Mouse (Mus musculus) stomach, postnatal 0 days (tissue): ENCODE data around the gene Cdca7. TPM values are rescaled to one million over a fixed set of nuclear protein-coding genes. Genes with fewer than 3 reads are reported as not detected.

ENCODE experiments used
- ATAC-seq: fragments of 200-750 bp; cut with Nextera tagmentation; 2 replicates; pipeline ENCODE4 v1.8.0; 2017; ENCODE audit not compliant: low FRiP score, low TSS enrichment
- DNase-seq: peaks from one replicate; pipeline ENCODE4 v3.0.0-alpha.2; 2016; ENCODE audit warnings: low spot score
- H3K27ac ChIP-seq: fragments of 300-500 bp; sonication (generic); replicated peaks from 2 replicates; pipeline ENCODE4 v1.5.1; 2014; ENCODE audit warnings: mild to moderate bottlenecking, control low read depth
- H3K27me3 ChIP-seq: fragments of 300-500 bp; sonication (generic); 2 replicates; pipeline ENCODE4 v1.6.1; 2014; ENCODE audit warnings: low read length; ENCODE audit not compliant: control insufficient read depth, insufficient read depth
- H3K36me3 ChIP-seq: fragments of 300-500 bp; sonication (generic); 2 replicates; pipeline ENCODE4 v1.6.1; 2014; ENCODE audit warnings: low read length, mixed read lengths; ENCODE audit not compliant: control insufficient read depth, insufficient read depth
- H3K4me1 ChIP-seq: fragments of 300-500 bp; sonication (generic); replicated peaks from 2 replicates; pipeline ENCODE4 v1.6.1; 2014; ENCODE audit warnings: antibody characterized with exemption; ENCODE audit not compliant: control insufficient read depth, insufficient read depth
- H3K4me2 ChIP-seq: fragments of 300-500 bp; sonication (generic); replicated peaks from 2 replicates; pipeline ENCODE4 v1.6.1; 2014; ENCODE audit warnings: low read depth, mild to moderate bottlenecking, control low read depth, moderate library complexity
- H3K4me3 ChIP-seq: fragments of 300-500 bp; sonication (generic); 2 replicates; pipeline ENCODE4 v1.5.1; 2014; ENCODE audit warnings: low read depth, low read length, control low read depth
- H3K9ac ChIP-seq: fragments of 300-500 bp; sonication (generic); 2 replicates; pipeline ENCODE4 v1.6.1; 2014; ENCODE audit warnings: mild to moderate bottlenecking, low read length, control low read depth, mixed read lengths
- H3K9me3 ChIP-seq: fragments of 300-500 bp; sonication (generic); 2 replicates; pipeline ENCODE4 v1.6.1; 2016; ENCODE audit warnings: low read length; ENCODE audit not compliant: control insufficient read depth
- CTCF ChIP-seq: IDR thresholded peaks from 2 replicates; pipeline ENCODE4 v1.5.1; 2016; ENCODE audit warnings: antibody characterized with exemption, low read depth, mild to moderate bottlenecking, moderate library complexity
- EP300 ChIP-seq: optimal IDR thresholded peaks from 2 replicates; pipeline ENCODE3; 2016; ENCODE audit warnings: antibody characterized with exemption
- WGBS: fragments of 180-500 bp; shearing (Covaris S2); extraction: QIAGEN DNeasy Blood & Tissue Kit; methylation state at CpG from one replicate; pipeline ENCODE4 v1.1.7; 2014; 5-methylcytosine and 5-hydroxymethylcytosine counted together
- polyA plus RNA-seq: library from polyadenylated mRNA; unstranded; fragments of >200 nt; fragmentation: Nextera tagmentation; extraction: Ambion mirVana; gene quantifications from 2 replicates; pipeline ENCODE4 v1.2.1, GENCODE M21; 2015

The Cdca7 gene
- polyA plus RNA-seq, 1 experiment from 2014 or later = 42.7 TPM

GRCm38 (mm10) chr2:72477221-72477620, 1.3 kb downstream of the Cdca7 start:
- peak overlapping the region; percentile 90; the same call in 1 of the 2 replicates for H3K27ac ChIP-seq
- H3K4me1 ChIP-seq = no peaks in the 10 kb centered on the region; the same call in 1 of the 2 replicates
- peak overlapping the region; percentile 76 for H3K4me3 ChIP-seq
- H3K27me3 ChIP-seq = no peaks in the 10 kb centered on the region
- ATAC-seq = no peak
- DNase-seq = no peak
- peak overlapping the region; percentile 80 for H3K9ac ChIP-seq
- H3K9me3 ChIP-seq = no peaks in the 10 kb centered on the region
- TF ChIP-seq EP300 (no peak), CTCF (no peak)
- H3K4me2 ChIP-seq = peak overlapping the region; percentile 80
- H3K36me3 ChIP-seq = peaks cover 6% of the 10 kb centered on the region; the same call in 1 of the 2 replicates
- 2% methylated on average over 11 of the region's 11 CpGs for WGBS

DNA sequence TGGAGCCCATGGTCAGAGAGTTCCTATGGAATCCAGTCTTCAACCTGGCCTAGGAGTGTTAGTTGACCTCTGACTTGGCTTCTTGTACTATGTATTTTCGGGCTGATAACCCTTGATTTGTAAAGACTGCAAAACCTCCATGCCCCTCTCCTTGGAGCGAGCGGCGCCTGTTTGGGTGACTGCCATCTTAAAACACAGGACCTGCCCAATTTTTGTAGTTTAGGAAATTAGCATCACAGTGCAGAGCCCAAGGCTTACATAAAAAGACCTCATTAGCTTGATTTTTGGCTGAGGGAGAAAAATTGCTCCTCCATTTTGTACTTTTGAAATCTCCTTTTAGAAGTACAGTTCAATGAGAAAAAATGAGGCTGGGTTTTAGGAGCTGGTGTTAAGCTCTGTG, 2.2 kb downstream of the Cdca7 start:
- no peaks in the 10 kb centered on the region; the same call in 1 of the 2 replicates for H3K4me1 ChIP-seq
- ATAC-seq (no peak), DNase-seq (no peak)
- TF ChIP-seq CTCF (no peak), EP300 (no peak)
- 73% methylated on average over 4 of the region's 4 CpGs for WGBS
- no peaks in the 10 kb centered on the region for H3K9me3 ChIP-seq
- peak overlapping the region; percentile 80; the same call in 1 of the 2 replicates for H3K4me2 ChIP-seq
- peak overlapping the region; percentile 76; the same call in 1 of the 2 replicates for H3K4me3 ChIP-seq
- peaks cover 7% of the 10 kb centered on the region; the same call in 1 of the 2 replicates for H3K36me3 ChIP-seq
- peak overlapping the region; percentile 43; the same call in 1 of the 2 replicates for H3K9ac ChIP-seq
- no peaks in the 10 kb centered on the region for H3K27me3 ChIP-seq
- H3K27ac ChIP-seq = no peak overlapping the region

GRCm38 (mm10) chr2:72478921-72479320, 3.0 kb downstream of the Cdca7 start:
- Histone ChIP-seq H3K27me3 (no peaks in the 10 kb centered on the region), H3K4me1 (no peaks in the 10 kb centered on the region; the same call in 1 of the 2 replicates), H3K36me3 (peaks cover 13% of the 10 kb centered on the region), H3K4me2 (no peak overlapping the region), H3K27ac (no peak overlapping the region), H3K9me3 (no peaks in the 10 kb centered on the region), H3K9ac (no peak overlapping the region), H3K4me3 (no peak overlapping the region)
- ATAC-seq (no peak), DNase-seq (no peak)
- TF ChIP-seq CTCF (no peak), EP300 (no peak)
- WGBS = 63% methylated on average over 13 of the region's 13 CpGs

- no peak for ATAC-seq
- Histone ChIP-seq H3K4me2 (no peak overlapping the region), H3K27ac (no peak overlapping the region), H3K27me3 (no peaks in the 10 kb centered on the region), H3K9me3 (no peaks in the 10 kb centered on the region), H3K36me3 (peaks cover 18% of the 10 kb centered on the region), H3K9ac (no peak overlapping the region), H3K4me1 (no peaks in the 10 kb centered on the region; the same call in 1 of the 2 replicates), H3K4me3 (no peak overlapping the region)
- 84% methylated on average over 9 of the region's 9 CpGs for WGBS
- no peak for DNase-seq
- TF ChIP-seq EP300 (no peak), CTCF (no peak)
Measured at GRCm38 (mm10) chr2:72479818-72480217, 3.9 kb downstream of the Cdca7 start.

DNA sequence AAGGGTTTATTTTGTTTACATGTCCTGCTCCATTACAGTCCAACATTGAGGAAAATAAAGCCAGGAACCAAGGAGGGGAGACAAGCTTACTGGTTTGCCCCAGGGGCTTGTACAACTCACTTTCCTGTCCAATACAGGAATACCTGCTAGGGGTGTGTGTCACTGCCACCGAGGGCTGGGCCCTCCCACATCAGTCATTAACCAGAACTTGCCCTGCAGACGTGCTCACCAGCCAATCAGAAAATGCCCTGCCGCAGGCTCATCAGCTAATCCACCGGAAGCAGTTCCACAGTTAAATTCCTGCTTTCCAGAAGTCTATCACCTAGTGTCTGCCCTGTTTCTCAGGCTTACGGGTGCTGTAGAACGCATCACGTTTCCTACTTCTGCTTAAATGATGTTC, 15.7 kb downstream of the Cdca7 start:
- H3K27me3 ChIP-seq = no peaks in the 10 kb centered on the region
- H3K9ac ChIP-seq = no peak overlapping the region
- no peak for ATAC-seq
- no peak for TF ChIP-seq EP300
- TF ChIP-seq CTCF = no peak
- no peaks in the 10 kb centered on the region for H3K9me3 ChIP-seq
- no peak overlapping the region for H3K4me3 ChIP-seq
- 0 out of 2 replicates have a peak, but pooled peaks cover 5% of the 10 kb centered on the region for H3K4me1 ChIP-seq
- no peaks in the 10 kb centered on the region; the same call in 1 of the 2 replicates for H3K36me3 ChIP-seq
- H3K27ac ChIP-seq = no peak overlapping the region
- 44% methylated on average over 7 of the region's 7 CpGs for WGBS
- no peak overlapping the region for H3K4me2 ChIP-seq
- DNase-seq = no peak

DNA sequence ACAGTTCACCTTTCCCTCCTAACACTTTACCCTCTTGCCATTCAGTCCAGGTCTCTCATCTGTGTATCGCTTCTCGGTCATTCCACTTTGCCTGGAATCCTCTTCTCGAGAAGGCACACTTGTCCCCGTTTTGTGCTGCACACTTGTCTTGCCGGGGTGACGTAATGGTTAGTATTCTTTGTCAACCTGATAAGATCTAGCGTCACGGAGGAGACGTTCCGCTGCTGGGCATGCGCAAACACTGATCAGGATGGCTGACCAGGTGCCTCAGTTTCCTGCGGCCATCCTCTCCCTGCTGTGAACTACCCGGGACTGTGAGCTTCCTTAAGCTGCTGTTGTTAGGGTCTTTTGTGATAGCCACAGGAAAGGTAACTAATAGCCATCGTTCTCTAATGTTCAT, 17.1 kb downstream of the Cdca7 start:
- no peak for ATAC-seq
- no peak for DNase-seq
- Histone ChIP-seq H3K4me3 (no peak overlapping the region), H3K9ac (no peak overlapping the region), H3K9me3 (no peaks in the 10 kb centered on the region), H3K36me3 (no peaks in the 10 kb centered on the region), H3K4me1 (0 out of 2 replicates have a peak, but pooled peaks cover 5% of the 10 kb centered on the region), H3K27ac (no peak overlapping the region), H3K4me2 (no peak overlapping the region), H3K27me3 (no peaks in the 10 kb centered on the region)
- TF ChIP-seq CTCF (no peak), EP300 (no peak)
- 44% methylated on average over 14 of the region's 14 CpGs for WGBS
